Mouse (Mus musculus): ENCODE measurements around the gene Adam17. TPM values are rescaled to one million over a fixed set of nuclear protein-coding genes. Genes with fewer than 3 reads are reported as not detected.

The Adam17 gene
- polyA plus RNA-seq (2017; shearing (Covaris generic)) = 10 to 100 TPM; 53.1 to 66.1 TPM

GRCm38 (mm10) chr12:21373100-21373819, at the start of gene Adam17:
Adam17 (minus strand) TSS chr12:21373632.

GRCm38 (mm10) chr12:21417100-21418070, 44.0 kb upstream of the Adam17 start, which contains the start of gene Ywhaq:
Ywhaq (minus strand) TSS chr12:21417637.

GRCm38 (mm10) chr12:21315923-21316868, 57.2 kb downstream of the Adam17 start, which contains the start of gene Iah1:
Iah1 (plus strand) TSS chr12:21316389.

GRCm38 (mm10) chr12:21286243-21286622, 87.2 kb downstream of the Adam17 start, which contains the start of gene Itgb1bp1:
Itgb1bp1 (minus strand) TSS chr12:21286284.

GRCm38 (mm10) chr12:21284761-21285441, 88.5 kb downstream of the Adam17 start, which contains the start of gene Cpsf3:
Cpsf3 (plus strand) TSS chr12:21285391.

Other genes starting within 250 kb of the Adam17 start
- gene Cpsf3, start 88.2 kb downstream of the Adam17 start, polyA plus RNA-seq (2017; shearing (Covaris generic)) = 100 to 1,000 TPM; 130 to 147 TPM
- 10 to 100 TPM; 87.6 to 97.0 TPM for gene Itgb1bp1, start 87.3 kb downstream of the Adam17 start, polyA plus RNA-seq (2017; shearing (Covaris generic))
- gene Iah1, start 57.2 kb downstream of the Adam17 start, polyA plus RNA-seq (2017; shearing (Covaris generic)) = 10 to 100 TPM; 33.9 to 45.0 TPM
- 100 to 1,000 TPM; 269 to 283 TPM for gene Ywhaq, start 44.0 kb upstream of the Adam17 start, polyA plus RNA-seq (2017; shearing (Covaris generic))

All from inflammation-experienced regulatory T-cells (primary cell).